Mouse (Mus musculus): ENCODE measurements around the gene D230025D16Rik.

DNA sequence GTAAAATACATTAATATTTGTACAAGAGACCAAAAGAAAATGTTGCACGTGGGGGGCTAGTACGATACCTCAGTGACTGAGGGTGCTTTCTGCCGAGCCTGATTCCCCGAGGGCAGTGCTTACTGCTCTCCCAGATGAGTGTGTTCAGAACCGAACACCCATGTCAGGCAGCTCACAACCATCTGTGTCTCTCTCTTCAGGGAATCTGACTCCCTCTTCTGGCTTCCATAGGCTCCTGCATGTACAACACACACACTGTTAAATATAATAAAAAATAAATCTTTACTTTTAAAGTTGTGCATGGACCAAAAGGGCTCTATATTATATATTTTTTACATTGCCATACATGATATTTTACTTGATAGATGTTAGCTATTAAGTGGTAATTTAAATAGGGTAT is 10.8 kb upstream of the D230025D16Rik start:
- TF ChIP-seq CTCF (IDR thresholded peaks at IDR 0.05; ENCODE audit: insufficient read depth, low read depth, low read length) (no peak), POLR2A (IDR thresholded peaks at IDR 0.05; ENCODE audit: insufficient read depth, low read depth, low read length) (no peak)
